Mouse (Mus musculus): ENCODE data around the gene Exoc3l. TPM values are rescaled to one million over a fixed set of nuclear protein-coding genes. Genes with fewer than 3 reads are reported as not detected.

Exoc3l gene
- total RNA-seq, 2 experiments from 2014 or later: 3.4 to 3.7 TPM

DNA sequence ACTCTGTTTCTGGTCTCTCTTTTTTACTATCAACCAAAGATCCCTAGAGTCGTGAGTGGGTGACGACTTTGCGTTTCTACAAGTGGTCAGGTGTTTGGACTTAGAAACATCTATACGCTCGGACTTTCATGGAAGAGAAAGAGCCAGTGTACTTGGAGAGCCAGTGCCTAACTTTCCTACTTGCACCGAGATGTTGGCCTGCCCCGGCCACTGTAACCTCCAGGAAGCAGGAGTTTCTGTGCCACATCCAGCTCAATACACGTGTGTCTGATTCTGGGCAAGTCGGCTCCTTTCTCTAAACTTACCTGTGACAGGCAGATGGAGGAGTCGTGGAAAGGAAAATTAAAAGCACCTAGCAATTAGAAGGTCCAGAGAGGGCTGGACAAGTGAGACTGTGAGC lies 20.1 kb downstream of the Exoc3l start, which contains the start of gene Nol3:
TSS of gene Nol3 (plus strand) at position 301 of the 400 bp plus-strand sequence.
- intact Hi-C loops (cut with DNase I; ENCODE audit: low total_unique reads): no loop called here
- DNase-seq: no peak

DNA sequence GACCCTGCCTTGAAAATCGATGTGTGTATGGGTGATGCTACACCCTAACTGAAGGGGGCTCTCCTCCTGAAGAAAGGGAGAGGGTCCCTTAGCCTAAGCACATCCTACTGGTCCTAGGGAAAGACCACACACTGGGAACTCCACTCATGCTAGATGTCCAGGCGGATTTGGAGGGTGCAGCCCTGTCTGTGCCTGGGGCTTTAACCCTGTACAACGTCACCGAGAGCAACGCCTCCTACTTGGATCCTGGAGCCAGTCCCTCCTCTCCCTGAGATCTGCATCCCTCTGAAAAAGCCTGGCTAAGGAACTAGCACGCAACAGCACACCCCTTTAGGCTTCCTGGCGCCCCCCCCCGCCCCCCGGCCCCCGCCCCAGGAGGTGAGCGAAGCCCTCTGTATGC lies 20.5 kb downstream of the Exoc3l start:
- no peak for DNase-seq
- intact Hi-C loops (cut with DNase I; ENCODE audit: low total_unique reads): no loop called here

DNA sequence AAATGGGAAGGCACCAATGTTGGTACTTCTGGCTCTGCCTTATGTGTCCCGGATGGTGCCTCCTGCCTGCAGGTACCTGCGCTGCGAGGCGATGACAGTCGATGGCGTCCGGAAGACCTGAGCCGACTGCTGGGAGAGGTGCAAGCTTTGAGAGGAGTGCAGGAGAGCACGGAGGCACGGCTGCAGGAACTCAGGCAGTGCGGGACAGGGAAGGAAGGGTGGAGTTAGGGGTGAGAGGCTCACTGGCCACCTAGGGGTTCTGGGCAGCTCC lies 25.1 kb downstream of the Exoc3l start:
- intact Hi-C loops (cut with DNase I; ENCODE audit: low total_unique reads): no loop called here

DNA sequence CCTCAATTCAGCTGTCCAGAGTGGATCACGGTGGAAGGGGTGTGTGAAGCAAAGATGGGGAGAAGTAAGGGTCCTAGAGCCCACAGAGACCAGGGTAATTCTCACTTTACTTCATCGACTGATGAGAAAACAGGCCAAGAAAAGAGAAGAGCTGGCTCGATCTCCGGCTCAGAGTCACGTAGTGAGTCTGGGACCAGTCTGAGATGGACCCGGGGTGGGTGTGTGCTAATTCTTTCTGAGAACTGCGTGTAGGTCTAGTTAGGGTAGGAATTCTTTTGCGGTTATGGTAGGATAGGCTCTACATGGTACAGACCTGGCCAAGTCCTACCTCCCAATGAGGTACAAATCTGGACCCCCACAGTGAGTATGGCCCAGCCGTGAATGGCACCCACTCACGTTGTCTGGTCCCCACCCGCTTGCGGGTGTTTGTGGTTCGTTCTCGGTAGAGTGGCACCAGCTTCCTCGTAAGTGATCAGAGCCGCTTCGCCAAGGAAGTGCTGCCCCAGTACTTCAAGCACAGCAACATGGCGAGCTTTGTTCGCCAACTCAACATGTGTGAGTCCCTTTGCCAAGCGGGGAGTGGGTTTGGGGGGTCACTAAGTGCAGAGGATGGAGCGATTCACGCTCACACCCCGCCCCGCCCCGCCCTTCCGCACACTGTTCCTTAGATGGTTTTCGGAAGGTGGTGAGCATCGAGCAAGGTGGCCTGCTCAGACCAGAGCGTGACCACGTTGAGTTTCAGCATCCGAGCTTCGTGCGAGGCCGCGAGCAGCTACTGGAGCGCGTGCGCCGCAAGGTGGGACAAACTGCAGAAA lies 25.6 kb downstream of the Exoc3l start:
- no peak for DNase-seq
- intact Hi-C loops (cut with DNase I; ENCODE audit: low total_unique reads): no loop called here

More for the DNA sequence above, 25.1 kb downstream of the Exoc3l start:
- no peak for DNase-seq

DNA sequence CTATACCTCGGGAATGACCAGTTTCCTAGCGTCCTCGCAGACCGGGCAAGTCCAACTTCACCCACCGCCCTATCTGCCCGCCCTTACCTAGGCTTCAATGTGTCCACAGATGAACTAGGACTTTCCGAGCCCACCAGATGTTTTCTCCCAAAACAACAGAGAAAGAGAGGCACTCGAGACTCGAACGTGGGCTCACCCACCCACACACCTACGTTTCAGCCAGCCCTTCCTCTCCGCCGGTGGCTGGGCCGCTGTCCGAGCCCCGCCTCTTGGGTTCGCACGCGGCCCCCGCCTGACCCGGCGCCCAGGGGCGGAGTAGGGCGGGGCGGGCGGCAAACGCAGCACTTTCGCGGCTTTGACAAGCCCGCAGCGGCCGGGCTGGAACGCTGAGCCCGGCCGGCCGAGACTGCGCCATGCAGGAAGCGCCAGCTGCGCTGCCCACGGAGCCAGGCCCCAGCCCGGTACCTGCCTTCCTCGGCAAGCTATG lies 26.4 kb downstream of the Exoc3l start, which contains the start of gene Hsf4:
TSS of gene Hsf4 (plus strand) at position 341 of the 487 bp plus-strand sequence.
- peak; percentile 69 for DNase-seq
- intact Hi-C loops (cut with DNase I; ENCODE audit: low total_unique reads): no loop called here

DNA sequence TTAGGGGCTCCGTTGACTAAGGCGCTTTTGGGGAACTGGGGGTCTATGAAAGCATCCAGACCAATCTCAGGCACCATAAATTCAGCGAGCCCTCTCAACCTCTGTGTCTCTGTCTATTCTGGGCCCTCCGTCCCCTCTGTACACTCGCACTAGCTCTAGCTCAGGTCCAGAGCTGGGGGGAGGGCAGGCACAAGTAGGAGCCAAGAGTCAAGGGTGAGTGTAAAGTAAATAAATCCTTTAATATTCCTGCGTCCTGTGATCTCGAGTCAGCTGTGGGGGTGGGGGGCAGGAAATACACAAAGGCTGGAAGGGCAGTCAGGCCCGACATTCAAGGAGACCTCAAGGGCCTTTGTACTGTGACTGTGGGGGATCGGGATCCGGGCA lies 26.8 kb downstream of the Exoc3l start:
- DNase-seq: no peak
- intact Hi-C loops (cut with DNase I; ENCODE audit: low total_unique reads): no loop called here

DNA sequence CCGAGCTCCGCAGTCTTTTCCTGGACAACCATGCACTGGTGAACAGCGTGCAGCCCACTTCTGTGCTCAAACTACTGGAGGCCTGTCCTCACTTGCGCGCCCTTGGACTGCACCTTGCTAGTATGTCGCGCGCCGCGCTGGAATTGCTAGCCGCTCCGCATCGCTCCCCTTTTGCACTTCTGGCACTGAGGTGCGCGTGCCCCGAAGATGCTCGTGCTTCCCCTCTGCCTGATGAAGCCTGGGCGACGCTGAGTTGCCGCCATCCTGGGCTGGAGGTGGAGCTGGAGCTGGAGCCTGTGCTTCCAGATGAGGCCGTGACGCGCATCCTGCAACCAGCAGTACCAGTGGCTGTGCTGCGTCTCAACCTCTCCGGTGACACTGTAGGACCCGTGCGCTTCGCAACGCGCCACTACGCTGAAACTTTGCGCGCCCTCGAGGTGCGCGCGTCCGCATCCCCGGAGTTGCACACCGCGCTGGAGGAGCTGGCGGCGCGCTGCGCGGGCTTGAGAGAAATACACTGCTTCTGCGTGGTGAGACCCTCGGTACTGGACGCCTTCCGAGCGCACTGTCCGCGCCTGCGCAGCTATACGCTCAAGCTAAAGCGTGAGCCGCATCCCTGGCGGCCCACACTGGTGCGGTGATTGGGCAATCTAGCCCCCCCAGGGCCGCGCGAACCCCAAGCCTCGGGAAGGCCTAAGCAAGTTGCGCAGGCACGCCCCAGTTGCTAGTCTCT lies 27.4 kb downstream of the Exoc3l start:
- no peak for DNase-seq
- intact Hi-C loops (cut with DNase I; ENCODE audit: low total_unique reads): no loop called here

DNA sequence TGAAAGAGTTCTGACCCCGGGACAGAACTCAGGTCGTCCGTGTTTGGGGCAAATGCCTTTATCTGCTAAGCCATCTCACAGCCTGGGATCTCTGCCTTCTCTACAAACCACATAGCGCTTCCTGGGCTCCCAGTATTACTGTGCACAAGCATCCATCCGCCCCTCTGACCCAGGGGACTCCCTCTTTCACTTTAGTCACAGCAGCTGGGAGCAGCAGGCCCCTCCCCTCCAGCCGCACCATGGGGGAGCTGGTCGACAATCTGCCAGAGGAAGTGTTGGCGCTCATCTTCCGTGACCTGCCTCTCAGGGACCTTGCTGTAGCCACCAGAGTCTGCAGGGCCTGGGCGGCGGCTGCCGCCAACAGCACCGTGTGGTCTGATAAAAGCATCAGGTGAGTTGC lies 29.1 kb downstream of the Exoc3l start:
- intact Hi-C loops (cut with DNase I; ENCODE audit: low total_unique reads): no loop called here

DNA sequence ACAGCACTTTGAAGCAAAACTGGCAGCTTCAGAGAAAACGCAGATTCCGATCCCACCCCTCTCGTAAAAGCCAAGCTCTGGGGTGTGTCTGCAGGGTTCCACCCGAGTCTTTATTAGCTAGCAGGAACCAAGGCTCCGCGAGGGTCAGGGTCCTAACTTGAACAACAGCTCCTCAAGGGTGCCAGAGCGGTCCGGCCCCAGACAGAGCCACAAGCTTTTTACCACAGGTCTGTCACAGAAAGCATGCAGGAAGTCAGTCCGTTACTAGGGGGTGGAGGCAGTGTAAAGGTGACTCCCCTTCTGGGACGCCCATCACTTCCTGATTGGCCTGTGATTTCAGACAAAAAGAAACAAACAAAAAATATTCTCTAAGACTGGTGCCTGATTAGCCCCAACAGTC lies 30.8 kb downstream of the Exoc3l start:
- intact Hi-C loops (cut with DNase I; ENCODE audit: low total_unique reads): no loop called here

More for the DNA sequence above, 29.1 kb downstream of the Exoc3l start:
- DNase-seq: no peak

DNA sequence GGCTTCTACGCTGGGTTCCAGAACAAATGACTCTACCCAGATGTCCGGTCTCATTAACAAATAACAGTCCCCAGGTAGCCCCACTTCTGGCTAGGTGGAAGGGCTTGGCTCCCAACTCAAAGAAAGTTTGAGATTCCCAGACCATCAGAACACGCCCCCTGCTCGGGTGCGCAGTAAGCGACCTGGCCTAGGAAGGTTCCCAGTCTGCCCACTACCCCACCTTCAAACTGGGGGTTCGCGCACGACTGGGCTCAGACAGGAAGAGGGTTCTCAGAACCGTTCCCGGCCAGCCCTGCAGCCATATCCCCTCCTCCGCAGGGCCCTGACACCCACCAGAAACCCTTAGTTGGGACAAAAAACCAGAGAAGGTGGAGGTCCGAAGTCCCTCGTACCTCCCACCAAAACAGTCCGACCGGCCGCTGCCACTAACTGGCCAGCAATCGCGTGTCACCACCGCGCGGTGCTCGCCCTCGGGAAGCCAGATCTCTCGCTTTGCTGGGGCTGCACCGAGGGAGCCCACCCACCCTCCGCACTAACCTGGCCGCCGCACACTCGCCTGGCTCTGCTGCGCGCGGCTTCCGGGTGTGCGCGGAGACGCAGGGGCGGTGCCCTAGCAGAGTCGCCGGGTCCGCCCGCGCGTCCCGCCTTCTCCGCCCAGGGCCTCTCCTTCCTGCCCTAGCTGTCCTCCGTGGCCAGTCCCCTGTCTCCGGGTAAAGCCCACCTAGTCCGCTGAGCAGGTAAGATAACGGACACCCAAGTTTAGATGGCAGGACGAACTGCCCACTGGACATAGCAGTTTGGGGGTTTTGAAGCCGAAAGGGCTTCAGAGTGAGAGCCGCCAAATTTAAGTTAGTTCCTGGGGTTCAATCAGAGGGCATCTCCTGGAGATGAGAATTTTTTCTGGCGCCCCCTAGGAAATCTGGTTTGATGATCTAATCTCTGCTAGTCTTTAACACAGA lies 31.6 kb downstream of the Exoc3l start, which contains the start of the genes Tradd and Fbxl8:
TSS of gene Tradd (minus strand) at position 586 of the 959 bp plus-strand sequence.
TSS of gene Fbxl8 (plus strand) at position 625 of the 959 bp plus-strand sequence.
- intact Hi-C loops (cut with DNase I; ENCODE audit: low total_unique reads): no loop called here
- DNase-seq: peak; percentile 77

More for the DNA sequence above, 30.8 kb downstream of the Exoc3l start:
- DNase-seq: no peak

DNA sequence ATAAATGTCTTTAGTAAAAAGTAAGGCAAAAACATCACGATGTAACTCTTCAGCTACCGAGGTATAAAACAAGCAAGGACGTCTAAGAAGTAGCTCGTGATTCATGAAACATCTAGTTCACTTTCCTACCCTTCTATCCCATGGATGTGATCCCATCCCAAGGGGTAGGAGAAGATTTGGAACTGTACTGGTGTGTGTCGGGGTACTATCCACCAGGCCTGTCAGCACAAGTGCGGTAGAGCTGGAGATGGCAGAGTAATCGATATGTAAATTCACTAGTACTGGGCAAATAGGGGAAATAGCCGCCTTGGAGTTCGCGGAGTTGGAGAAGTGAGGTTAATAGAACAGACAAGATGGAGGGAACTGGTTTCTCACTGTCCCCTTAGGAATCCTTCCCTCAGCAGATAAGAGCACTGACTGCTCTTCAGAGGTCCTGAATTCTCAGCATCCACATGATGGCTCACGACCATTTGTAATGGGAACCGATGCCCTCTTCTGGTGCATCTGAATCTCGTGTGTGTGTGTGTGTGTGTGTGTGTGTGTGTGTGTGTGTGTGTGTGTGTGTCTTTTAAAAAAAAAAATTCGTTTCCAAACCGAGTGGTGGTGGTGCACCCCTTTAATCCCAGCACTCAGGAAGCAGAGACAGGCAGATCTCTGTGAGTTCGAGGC lies 32.5 kb downstream of the Exoc3l start:
- intact Hi-C loops (cut with DNase I; ENCODE audit: low total_unique reads): loop anchor here (2.0 kb wide), 1 partner anchor 39 kb away; the partner anchor contains the start of gene D230025D16Rik
- DNase-seq: no peak

DNA sequence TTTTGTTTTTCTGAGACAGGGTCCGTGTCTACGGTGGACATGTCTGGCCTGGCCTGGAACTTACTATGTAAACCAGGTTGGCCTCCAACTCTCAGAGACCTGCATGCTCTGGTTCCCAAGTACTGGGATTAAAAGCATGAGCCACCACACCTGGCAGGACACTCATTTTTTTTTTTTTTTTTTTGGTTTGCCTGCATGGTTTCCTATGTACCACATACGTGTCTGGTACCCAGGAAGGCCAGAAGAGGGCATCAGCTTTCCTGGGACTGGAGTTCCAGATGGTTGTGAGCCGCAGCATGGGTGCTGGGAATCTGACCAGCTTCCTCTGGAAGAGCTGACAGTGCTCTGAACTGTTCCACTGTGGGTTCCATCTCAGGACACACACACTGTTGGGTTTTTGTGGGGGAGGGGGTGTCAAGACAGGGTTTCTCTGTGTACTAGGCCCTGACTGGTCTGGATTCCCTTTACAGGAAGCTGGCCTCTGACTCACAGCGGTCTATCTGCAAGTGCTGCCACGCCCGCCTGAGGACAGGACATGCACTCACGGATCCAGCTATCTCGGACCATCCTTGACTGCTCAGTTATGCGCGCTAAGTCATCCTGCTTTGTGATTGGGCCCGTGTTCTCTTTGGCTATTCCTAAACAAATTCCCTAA lies 34.4 kb downstream of the Exoc3l start:
- DNase-seq: no peak
- intact Hi-C loops (cut with DNase I; ENCODE audit: low total_unique reads): no loop called here

DNA sequence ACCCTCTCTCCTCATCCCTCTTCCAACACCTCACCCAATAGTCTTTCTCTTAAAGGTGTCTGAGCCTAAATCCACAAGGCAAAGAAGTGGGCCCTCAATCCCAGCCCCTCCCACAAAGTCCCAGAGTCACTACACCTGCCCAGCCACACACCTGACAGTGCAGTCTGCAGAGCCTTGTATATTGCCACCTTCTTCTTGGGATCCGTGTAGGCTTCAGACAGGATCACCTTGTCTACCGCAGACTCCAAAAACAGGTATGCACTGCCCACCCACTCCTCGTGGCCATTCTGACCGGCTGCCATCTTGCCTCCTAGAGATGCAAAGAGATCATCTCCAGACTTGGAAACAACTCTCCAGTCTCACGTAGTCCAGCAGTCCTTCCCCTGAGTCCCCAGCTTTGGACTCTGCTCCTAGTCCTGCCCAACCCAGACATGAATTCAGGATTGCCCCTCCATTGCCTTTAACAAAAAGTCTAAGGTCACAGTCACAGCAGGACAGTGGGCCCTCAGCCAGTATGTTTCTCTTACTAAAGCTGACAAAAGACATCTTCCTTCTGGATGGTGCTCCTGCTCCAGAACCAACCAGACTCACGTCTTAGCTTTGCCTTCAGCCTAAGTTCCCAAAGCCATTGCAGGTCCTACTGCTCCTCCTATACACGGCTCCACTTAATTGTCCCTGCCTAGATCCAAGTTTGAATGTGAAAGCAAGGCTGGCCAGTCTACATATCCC lies 35.4 kb downstream of the Exoc3l start:
- intact Hi-C loops (cut with DNase I; ENCODE audit: low total_unique reads): no loop called here
- no peak for DNase-seq

DNA sequence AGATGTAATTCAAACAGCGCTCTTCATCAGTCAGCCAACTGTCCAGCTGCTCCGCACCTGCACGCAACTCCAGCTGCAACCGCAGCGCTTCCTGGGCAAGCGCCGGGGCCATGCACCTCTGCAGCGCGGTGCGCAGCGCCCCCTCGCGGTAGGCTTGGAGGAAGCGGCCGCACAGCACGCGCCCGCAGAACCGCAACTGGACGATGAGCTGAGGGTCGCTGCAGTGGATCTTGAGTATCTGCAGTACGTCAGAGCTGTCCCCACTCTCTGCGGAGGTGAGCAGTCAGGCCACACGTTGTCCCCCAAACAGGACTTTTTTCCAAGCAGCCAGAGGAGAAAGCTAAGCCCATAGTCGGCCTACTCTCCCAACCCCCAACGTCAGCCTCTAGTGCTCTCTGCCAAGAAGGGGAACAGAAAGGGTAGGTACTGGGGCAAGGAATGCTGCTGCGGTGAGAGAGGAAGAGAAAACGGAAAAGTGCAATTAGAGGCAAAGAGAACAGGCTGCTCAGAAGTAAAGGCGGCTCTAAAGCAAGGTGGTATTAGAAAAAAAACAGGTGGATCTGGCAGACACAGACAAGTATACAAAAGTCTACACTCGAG lies 36.1 kb downstream of the Exoc3l start:
- intact Hi-C loops (cut with DNase I; ENCODE audit: low total_unique reads): no loop called here
- DNase-seq: peak; percentile 77

DNA sequence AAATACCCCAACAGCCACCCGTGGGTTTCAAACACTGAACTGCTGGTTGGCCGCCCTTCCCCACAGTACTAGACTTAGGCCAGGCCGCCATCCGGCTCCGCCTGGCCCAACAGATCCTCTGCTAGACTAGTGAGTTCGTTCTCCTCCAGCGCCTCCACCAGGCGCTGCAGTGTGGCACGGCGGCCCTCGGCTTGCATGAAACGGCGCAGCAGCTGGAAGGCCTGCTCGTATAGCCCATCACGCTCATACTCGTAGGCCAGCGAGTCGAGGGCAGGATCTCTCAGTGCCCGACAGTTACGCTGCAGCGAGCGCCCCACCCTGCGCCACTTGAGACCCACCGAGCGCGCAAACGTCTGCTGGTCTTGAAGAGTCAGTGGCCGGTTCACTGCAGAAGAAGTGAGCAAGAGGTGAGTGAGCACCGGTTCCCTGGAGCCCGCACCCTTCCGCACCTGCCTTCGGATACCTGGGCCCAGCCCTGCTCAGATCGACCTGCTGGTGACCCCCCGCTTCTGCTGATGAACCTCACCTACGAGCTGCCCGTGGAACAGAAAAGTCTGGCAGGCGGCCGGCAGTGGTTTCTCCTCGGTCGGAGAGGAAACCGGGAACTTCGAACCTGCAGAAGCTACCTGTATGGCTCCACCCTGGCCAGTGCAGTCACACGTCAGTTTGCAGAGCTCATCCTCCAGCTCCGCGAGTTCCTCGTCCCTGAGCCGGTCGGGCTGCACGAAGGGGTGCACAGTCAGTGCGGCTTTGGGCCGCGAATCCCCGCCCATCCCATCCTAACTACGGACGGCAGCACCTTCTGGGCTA lies 36.8 kb downstream of the Exoc3l start:
- no peak for DNase-seq
- intact Hi-C loops (cut with DNase I; ENCODE audit: low total_unique reads): no loop called here

DNA sequence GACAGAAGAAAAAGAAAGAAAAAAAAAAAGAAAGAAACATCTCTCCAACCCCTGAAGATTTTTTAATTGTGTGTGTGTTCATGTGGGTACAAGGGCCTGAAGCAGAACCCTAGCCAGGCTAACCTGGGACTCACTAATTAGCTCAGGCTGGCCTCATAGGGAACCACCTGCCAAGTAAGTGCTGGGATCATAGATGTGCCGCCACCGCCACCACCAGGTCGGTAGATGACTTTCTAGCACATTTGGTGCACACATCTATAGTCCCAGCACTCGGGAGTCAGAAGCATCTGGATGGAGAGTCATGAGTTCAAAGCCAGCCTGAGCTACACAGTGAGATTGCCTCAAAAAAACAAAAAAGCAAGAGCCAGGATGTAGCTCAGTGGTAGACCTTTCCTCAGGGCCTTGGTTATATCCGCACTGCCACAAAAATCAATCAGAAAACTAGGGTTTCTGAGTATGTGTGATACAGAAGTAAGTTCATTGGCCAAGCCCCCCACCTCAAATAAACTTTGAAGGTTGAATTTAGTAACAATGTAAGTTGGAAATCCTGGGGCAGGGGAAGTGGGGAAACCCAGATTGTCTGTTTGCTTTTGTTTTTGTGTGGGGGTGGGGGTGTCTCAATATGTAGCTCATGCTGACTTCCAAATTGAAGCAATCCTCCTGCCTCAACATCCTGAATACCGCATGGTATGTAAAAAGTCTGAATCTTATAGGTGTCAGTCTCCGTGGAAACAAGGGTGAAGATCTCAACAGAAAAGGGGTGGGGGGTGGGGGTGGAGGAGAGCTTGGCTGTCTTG lies 38.4 kb downstream of the Exoc3l start:
- intact Hi-C loops (cut with DNase I; ENCODE audit: low total_unique reads): no loop called here
- no peak for DNase-seq

Data from gastrocnemius, postnatal 14 days (tissue).